Mouse (Mus musculus) testis, adult 2 months (tissue): ENCODE results near the gene Skiv2l.

Source experiments
- CTCF ChIP-seq: fragments of 200-500 bp; IDR thresholded peaks from 2 replicates; pipeline ENCODE4 v1.5.1; 2012; ENCODE audit warnings: low read depth, mild to moderate bottlenecking, inconsistent platforms, low read length, moderate library complexity; ENCODE audit not compliant: control insufficient read depth, insufficient read depth, insufficient replicate concordance
- POLR2A ChIP-seq: fragments of 200-500 bp; IDR thresholded peaks from 2 replicates; pipeline ENCODE4 v1.6.1; 2012; ENCODE audit warnings: low read depth, mild to moderate bottlenecking, inconsistent platforms, low read length, moderate library complexity; ENCODE audit not compliant: control insufficient read depth

GRCm38 (mm10) chr17:34881166-34881565, 31.2 kb upstream of the Skiv2l start:
- TF ChIP-seq POLR2A (no peak), CTCF (no peak)
